Mouse (Mus musculus): ENCODE results near the gene Ap1ar.

DNA sequence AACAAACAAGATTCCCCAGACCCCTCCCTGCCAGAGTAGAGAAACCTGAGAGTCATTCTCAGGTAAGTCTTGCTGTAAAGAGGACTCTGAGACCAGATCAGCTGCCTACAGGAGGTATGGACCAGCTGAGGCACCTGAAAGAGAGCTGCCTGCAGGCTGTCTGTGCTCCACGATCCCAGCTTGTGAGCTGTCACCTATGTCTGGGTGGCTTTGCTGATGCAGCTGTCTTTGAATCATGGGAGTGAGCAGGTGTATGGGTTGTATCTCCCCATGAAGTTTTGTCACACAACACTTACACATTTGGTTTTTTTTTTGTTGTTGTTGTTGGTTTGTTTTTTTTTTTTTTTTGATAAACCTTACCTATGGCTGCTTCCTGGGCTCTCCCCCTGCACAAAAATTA is 16.9 kb downstream of the Ap1ar start:
- no peak for TF ChIP-seq CTCF (IDR thresholded peaks at IDR 0.05; ENCODE audit: low read depth, low read length)
- TF ChIP-seq POLR2A (IDR thresholded peaks at IDR 0.05; ENCODE audit: borderline replicate concordance, low read depth, low read length), result no peak

Data from bone marrow macrophage, adult 2 months (primary cell).